Mouse (Mus musculus) cerebellum, adult 2 months (tissue): ENCODE measurements around the gene Hpca. TPM values are rescaled to one million over a fixed set of nuclear protein-coding genes. Genes with fewer than 3 reads are reported as not detected.

ENCODE experiments used
- DNase-seq, 2 experiments: peaks; one replicate each; pipeline ENCODE4 v3.0.0; 2021
- H3K27ac ChIP-seq: fragments of 200-500 bp; 2 replicates; pipeline ENCODE4 v1.5.1; 2012; ENCODE audit warnings: low read length, control low read depth, inconsistent platforms; ENCODE audit not compliant: insufficient read depth
- H3K27me3 ChIP-seq: fragments of 200-500 bp; 2 replicates; pipeline ENCODE4 v1.6.1; 2012; ENCODE audit warnings: inconsistent platforms, mild to moderate bottlenecking, low read length, moderate library complexity; ENCODE audit not compliant: control insufficient read depth, insufficient read depth
- H3K4me1 ChIP-seq: fragments of 200-500 bp; 2 replicates; pipeline ENCODE4 v1.6.1; 2011; ENCODE audit warnings: low read length; ENCODE audit not compliant: control insufficient read depth, insufficient read depth
- H3K4me3 ChIP-seq: fragments of 200-500 bp; replicated peaks from 2 replicates; pipeline ENCODE3; 2011; ENCODE audit warnings: mild to moderate bottlenecking, low read depth, low read length, control low read depth; ENCODE audit not compliant: insufficient read depth
- CTCF ChIP-seq: fragments of 200-500 bp; IDR thresholded peaks from 2 replicates; pipeline ENCODE4 v1.5.1; 2011; ENCODE audit warnings: low read depth, mild to moderate bottlenecking, control low read depth, low read length, moderate library complexity, borderline replicate concordance; ENCODE audit not compliant: insufficient read depth
- POLR2A ChIP-seq: fragments of 200-500 bp; IDR thresholded peaks from 2 replicates; pipeline ENCODE4 v1.6.1; 2011; ENCODE audit warnings: low read length, control low read depth, borderline replicate concordance; ENCODE audit not compliant: insufficient read depth
- WGBS: fragments of 180-500 bp; shearing (Covaris S2); methylation state at CpG from one replicate; pipeline ENCODE4 v1.1.7; 2018; 5-methylcytosine and 5-hydroxymethylcytosine counted together
- polyA plus RNA-seq: library from polyadenylated mRNA; depleted of rRNA; stranded (reverse); fragments of >200 nt; gene quantifications from 2 replicates; pipeline ENCODE4 v1.2.3, GENCODE M21; 2012

Hpca gene
- polyA plus RNA-seq, 1 experiment = 176 TPM

DNA sequence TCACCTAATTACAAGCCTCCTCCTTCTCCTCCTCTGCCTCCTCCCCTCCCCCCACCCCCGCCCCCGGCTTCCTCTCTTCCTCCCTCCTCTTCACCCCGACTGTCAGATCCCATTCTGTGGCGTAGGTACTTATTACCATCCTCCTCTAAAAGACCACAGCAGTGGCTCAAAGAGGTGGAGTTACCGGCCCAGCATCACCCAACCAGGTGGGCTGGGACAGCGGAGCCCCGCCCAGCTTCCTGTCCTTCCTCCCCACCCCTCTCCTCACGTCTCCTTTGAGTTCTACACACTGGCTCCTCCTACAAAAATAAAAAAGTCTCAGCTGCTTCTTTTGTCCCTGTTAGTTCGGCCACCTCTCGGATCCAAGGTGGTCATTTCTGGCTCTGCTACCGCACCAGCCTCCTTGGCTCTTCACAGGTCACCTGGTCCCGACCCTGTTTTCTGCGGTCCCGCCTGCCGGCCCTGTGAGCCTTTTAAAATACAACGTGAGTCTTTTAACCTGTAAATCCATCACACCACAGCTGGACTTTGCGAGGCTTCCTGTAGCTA lies 9.0 kb upstream of the Hpca start:
- H3K27ac ChIP-seq = no peak overlapping the region
- TF ChIP-seq POLR2A (no peak), CTCF (no peak)
- no peak for DNase-seq
- WGBS = 52% methylated on average over 17 of the region's 17 CpGs
- H3K4me1 ChIP-seq = peaks cover 16% of the 10 kb centered on the region; the same call in 1 of the 2 replicates
- H3K4me3 ChIP-seq = no peak overlapping the region
- H3K27me3 ChIP-seq = no peaks in the 10 kb centered on the region

DNA sequence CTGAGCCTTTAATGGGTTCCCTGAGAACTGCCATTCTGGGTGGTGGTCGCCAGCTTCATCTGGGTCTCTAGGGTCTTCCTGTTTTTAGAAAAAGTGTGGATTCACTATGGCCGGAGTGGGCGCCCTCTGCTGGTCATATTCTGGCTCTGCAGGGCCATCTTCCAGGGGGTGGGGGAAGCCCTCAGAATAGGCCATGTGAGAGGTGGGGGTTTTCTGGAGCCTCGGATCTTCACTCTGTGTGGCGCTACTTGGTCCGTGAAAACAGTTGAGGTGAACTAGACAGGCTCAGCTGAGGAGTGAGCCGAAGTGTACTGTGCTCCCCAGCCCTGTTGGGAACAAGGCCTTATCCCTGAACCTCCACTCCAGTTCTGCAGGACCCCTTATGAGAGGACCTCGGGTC lies 8.3 kb upstream of the Hpca start:
- Histone ChIP-seq H3K27me3 (no peaks in the 10 kb centered on the region), H3K4me3 (no peak overlapping the region), H3K4me1 (peaks cover 9% of the 10 kb centered on the region; the same call in 1 of the 2 replicates), H3K27ac (no peak overlapping the region)
- peak; percentile 46 to 66 for DNase-seq
- TF ChIP-seq POLR2A (no peak), CTCF (peak; percentile 70)
- WGBS = 6% methylated on average over 8 of the region's 8 CpGs

DNA sequence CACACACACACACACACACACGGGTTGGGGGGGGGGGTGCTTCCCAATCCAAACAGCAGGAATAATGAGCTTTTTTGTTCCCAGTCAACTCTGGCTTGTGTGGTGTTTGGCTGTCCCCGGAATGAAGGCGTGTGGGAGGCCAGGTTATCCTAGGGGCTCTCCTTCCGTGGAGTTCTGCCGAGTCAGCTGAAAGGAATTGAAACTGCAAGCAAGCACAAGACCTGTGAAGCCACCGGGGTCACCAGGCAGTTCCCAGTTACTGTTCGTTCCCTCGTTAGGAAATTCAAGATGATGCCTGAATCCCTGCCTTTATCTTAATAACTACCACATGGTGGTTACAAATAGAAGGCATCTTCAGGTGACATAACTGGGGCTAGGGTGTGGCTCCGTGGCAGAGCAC lies 7.6 kb upstream of the Hpca start:
- TF ChIP-seq CTCF = no peak
- TF ChIP-seq POLR2A = no peak
- Histone ChIP-seq H3K4me1 (peaks cover 10% of the 10 kb centered on the region), H3K27me3 (no peaks in the 10 kb centered on the region), H3K27ac (no peak overlapping the region), H3K4me3 (no peak overlapping the region)
- 72% methylated on average over 9 of the region's 9 CpGs for WGBS
- no peak for DNase-seq

DNA sequence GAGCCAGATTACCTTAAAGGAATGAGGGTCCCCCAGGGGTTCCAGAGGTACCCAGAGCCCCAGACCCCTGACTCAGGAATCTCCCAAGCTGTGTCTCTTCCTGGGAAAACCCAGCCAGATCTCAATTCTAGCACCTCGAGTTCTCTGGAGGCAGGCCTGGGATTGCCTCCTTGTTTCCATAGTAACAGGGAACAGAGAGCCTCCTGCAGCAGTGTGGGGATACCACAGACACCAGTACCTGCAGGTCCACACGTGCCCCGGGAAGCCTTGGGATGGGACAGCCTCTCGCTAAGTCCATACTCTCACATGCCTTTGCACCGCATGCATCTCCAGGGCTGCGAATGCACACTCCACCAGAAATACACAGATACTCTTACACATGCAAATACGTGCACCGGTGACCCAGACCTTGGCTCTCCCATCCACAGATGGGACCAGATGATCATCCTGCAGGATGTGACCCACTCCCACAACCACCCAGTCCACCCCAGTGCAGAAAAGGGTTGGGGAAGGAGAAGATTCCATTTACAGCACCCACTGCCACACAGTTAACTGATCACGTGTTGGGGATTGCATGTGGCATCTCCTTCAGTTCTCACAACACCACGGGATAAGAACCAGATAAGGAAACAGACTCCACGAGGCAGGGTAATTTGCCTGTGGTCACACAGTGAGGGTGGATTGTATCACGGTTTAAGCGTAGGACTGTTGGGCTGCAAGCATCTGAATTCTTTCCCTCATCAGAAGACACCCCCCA lies 6.9 kb upstream of the Hpca start:
- Histone ChIP-seq H3K27ac (no peak overlapping the region), H3K4me1 (peaks cover 8% of the 10 kb centered on the region), H3K27me3 (no peaks in the 10 kb centered on the region), H3K4me3 (no peak overlapping the region)
- DNase-seq = no peak
- no peak for TF ChIP-seq CTCF
- no peak for TF ChIP-seq POLR2A
- 71% methylated on average over 13 of the region's 13 CpGs for WGBS

GRCm38 (mm10) chr4:129125736-129126451 lies 4.1 kb upstream of the Hpca start:
- WGBS = 27% methylated on average over 19 of the region's 19 CpGs
- no peak for TF ChIP-seq POLR2A
- TF ChIP-seq CTCF = no peak
- H3K4me3 ChIP-seq = no peak overlapping the region
- peaks cover 14% of the 10 kb centered on the region for H3K4me1 ChIP-seq
- no peak overlapping the region for H3K27ac ChIP-seq
- DNase-seq = no peak
- H3K27me3 ChIP-seq = no peaks in the 10 kb centered on the region

GRCm38 (mm10) chr4:129124652-129125146 lies 2.9 kb upstream of the Hpca start:
- Histone ChIP-seq H3K4me1 (peaks cover 15% of the 10 kb centered on the region), H3K27ac (no peak overlapping the region), H3K27me3 (no peaks in the 10 kb centered on the region), H3K4me3 (no peak overlapping the region)
- 7% methylated on average over 13 of the region's 13 CpGs for WGBS
- no peak for TF ChIP-seq POLR2A
- no peak for TF ChIP-seq CTCF
- DNase-seq = no peak

- WGBS = 24% methylated on average over 8 of the region's 8 CpGs
- TF ChIP-seq CTCF = no peak
- TF ChIP-seq POLR2A = no peak
- DNase-seq = no peak
- Histone ChIP-seq H3K4me3 (no peak overlapping the region), H3K27me3 (no peaks in the 10 kb centered on the region), H3K27ac (no peak overlapping the region), H3K4me1 (peaks cover 15% of the 10 kb centered on the region)
These were observed 883 bp upstream of the Hpca start for GRCm38 (mm10) chr4:129122719-129123118.

- no peak overlapping the region for H3K27ac ChIP-seq
- 27% methylated on average over 9 of the region's 9 CpGs for WGBS
- DNase-seq = no peak
- peaks cover 15% of the 10 kb centered on the region for H3K4me1 ChIP-seq
- H3K27me3 ChIP-seq = no peaks in the 10 kb centered on the region
- no peak overlapping the region for H3K4me3 ChIP-seq
- TF ChIP-seq CTCF (no peak), POLR2A (no peak)
These were observed 271 bp upstream of the Hpca start for GRCm38 (mm10) chr4:129122107-129122506.
